Mouse (Mus musculus) spleen, adult 10 weeks (tissue): ENCODE data around the gene Atg9a. TPM values are rescaled to one million over a fixed set of nuclear protein-coding genes. Genes with fewer than 3 reads are reported as not detected.

ENCODE experiments used
- polyA plus RNA-seq: library from polyadenylated mRNA; stranded (reverse); fragments of 350-450 nt; fragmentation: Illumina TruSeq; extraction: RNeasy Lipid Tissue Mini Kit (QIAGEN cat#74804); gene quantifications from one replicate; pipeline ENCODE4 v1.2.3, GENCODE M21; 2015; ENCODE audit warnings: low replicate concordance; ENCODE audit not compliant: insufficient read depth

Atg9a gene
- polyA plus RNA-seq, result 12.6 TPM

DNA sequence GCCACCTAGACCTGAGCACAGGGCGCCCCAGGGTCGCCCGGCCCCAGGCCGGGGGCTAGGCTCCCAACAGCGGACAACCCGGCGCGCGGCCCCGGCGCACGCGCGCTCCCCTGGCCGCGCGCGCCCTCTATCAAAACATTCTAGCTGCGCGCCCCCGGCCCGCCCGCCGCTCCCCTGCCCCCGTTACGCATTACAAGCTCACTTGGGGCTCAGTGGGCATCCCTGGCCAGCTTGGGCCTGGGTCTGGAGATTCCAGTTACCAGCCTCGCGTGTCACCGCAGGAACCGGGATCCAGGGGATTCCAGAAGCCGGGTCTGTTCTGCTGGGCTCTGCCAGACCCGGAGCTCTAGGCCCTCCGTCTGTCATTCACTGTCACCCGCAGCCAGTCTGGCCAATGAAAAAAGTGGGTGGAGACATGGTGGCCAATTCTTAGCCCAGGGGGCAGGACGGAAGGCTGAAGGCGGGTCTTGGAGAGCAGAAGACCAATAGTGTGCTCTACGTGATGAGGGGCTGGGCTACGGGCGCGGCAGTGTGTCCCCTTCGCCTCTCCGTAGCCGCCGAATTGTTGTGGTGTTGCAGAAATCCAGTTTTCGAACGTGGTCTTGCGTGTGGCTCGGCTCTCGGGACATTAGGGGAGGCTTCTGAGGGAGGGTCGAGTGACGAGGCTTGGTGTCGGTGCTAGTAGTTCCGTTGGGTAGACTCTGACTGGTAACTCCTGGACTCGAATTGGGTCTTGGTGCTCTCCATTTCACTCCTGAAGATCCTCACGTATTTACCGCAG, at the start of gene Atg9a, which contains the start of gene Ankzf1:
Gene Atg9a (minus strand): TSS at position 575 of the 781 bp plus-strand sequence.
Gene Ankzf1 (plus strand): TSS at position 530 of the 781 bp plus-strand sequence.

DNA sequence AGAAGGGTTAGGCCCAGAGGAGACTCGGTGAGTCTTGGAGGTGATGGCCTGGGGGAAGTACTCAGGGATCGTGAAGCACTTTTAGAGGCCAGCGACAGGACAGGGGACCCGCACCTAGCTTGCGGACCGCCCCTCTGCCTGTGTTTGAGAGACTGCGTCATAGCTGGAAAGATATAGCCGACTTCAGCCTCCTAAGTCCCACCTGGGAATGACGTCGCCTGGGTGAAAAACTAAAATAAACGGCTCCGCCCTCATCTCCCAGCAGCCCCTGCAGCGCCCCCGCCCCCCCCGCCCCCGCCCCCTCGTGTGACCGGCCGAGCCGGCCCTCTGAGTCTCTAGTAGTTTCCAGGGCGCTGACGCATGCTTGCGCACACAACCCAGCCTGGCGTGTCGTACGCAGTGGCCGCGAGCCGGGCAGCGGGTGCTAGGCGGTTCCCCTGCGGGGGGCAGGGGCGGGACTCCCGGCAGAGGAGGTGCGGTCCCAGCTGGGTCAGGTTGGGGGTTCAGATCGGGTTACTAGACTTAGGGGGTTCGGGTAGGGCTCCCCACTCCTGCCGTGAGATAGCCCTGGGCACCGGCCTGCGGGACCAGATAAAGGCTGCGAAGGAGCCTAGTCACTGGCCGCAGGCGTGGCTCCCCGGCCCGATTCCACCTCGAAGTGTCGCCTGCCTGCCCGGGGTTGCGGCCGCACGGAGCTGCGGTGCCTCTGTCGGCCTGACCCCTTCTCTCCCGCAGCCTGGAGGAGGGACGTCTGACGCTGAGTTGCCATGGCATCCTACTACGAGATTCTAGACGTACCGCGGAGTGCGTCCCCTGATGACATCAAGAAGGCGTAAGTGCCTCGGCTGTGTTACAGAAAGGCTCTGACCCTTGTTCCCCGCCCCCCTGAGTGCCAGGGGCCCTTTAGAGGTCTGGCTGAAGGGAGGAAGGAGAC, 44.4 kb upstream of the Atg9a start, which contains the start of gene Dnajb2:
Gene Dnajb2 (plus strand): TSS at position 290 of the 934 bp plus-strand sequence.

DNA sequence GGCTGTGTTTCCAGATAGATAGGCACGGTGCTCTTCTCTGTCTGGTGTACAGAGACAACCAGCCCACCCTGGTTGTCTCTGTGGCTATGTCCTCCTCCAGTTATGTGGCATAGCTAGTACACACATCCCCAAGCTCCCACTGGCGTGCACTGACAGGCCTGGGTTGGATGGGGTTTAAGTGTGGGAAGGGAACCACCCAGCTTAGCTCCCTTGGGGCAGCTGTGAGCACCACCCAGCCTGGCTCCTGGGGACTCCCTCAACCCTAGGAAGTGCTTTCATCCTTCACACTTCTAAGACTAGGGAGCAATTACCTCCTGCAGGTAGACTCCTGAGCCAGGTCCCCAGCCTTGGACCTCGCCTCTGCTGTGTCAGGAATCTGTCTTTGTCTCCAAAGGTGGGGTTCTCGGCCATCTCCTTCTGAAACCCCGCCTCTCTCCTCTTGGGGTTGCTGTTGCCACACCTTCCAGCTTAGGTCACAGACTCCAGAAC, 39.7 kb upstream of the Atg9a start, which contains the start of gene A630095N17Rik:
Gene A630095N17Rik (minus strand): TSS at position 439 of the 489 bp plus-strand sequence.

DNA sequence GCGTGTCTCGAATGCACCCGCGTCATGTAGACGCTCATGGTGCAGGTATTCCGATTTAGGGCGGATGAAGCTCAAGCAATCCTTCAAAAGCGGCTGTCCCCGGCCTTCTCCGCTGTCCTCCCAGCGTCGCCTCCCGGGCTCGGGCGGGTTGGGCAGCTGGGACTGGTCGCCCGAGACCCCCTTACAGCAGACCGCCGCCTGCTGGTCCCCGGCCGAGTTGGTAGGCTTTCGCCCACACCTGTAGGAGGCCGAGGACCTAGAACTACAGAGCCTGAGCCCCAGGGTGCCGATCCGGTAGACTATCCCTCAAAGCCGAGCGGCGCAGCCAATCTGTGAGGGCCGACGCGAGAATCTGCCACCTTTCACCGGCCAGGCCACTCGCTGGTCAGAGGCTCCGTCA, 27.5 kb upstream of the Atg9a start, which contains the start of gene Tuba4a:
Gene Tuba4a (minus strand): TSS at position 335 of the 400 bp plus-strand sequence.

DNA sequence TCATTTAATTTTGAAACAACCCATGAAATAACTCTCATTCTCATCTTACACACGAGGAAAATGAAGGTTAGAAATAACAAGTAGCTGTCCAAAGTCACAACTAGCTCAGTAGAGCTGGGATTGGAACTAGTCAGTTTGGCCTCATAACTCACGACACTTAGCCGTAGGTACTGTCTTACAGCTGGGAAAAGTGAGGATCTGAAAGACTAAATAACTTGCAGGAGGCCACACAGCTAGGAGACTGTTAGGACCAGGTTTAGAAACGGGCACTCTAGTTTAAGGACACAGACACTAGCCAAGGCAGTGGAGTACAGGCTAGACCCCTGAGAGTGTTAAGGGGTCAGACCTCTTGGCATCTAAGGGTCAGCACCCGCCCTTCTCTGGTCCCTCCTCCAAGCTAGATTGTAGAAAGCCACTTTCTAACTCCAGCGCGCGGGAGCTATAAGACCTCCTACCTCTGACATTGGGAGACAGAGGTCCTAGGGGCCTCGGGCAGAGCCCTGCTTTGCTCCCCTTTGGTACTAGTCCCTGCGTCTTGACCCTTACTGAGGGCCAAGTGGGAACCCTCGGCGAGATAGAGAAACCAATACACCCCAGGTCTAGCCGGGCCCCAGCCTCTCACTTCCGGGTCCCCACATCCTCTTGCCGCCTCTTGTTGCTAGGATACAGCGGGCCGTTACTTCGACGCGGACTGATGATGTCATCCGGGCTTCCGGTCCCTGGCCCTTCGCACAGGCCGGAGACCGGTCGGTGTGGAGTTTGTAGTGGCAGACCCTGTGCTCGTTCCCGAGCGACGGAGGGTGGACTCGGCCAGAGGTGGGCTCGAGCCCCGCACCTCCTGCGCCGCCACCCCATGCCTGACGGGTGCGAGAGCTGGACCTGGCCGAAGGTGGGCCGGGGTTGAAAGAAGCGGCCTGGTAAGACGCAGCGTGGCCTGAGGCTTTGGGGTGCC, 18.4 kb upstream of the Atg9a start, which contains the start of the genes Glb1l and Stk16:
Gene Glb1l (minus strand): TSS at position 678 of the 952 bp plus-strand sequence.
Gene Stk16 (plus strand): TSS at position 703 of the 952 bp plus-strand sequence.

DNA sequence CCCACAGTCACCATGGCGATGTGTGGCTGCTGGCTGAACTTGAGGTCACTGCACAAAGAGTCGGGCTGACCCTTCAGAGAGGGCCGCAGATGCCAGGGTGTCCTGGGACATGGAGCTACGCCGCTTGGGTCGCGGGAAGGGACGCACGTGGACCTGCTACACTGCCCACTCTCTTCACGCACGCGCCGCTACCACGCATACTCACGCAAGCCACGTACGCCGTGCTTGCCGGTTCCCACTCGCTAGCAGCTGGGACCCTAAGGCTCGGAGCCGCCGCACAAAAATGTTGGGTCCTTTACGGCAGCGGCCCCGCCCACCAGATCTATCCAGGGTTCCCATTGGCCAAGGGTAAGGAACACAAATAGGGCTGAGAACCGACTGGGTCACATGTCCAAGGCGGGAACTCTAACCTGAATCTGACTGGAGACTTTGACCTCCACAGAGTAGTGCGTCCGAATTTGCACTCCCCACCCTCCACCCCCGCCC, 11.8 kb downstream of the Atg9a start, which contains the start of gene Abcb6:
Gene Abcb6 (minus strand): TSS at position 288 of the 486 bp plus-strand sequence.

DNA sequence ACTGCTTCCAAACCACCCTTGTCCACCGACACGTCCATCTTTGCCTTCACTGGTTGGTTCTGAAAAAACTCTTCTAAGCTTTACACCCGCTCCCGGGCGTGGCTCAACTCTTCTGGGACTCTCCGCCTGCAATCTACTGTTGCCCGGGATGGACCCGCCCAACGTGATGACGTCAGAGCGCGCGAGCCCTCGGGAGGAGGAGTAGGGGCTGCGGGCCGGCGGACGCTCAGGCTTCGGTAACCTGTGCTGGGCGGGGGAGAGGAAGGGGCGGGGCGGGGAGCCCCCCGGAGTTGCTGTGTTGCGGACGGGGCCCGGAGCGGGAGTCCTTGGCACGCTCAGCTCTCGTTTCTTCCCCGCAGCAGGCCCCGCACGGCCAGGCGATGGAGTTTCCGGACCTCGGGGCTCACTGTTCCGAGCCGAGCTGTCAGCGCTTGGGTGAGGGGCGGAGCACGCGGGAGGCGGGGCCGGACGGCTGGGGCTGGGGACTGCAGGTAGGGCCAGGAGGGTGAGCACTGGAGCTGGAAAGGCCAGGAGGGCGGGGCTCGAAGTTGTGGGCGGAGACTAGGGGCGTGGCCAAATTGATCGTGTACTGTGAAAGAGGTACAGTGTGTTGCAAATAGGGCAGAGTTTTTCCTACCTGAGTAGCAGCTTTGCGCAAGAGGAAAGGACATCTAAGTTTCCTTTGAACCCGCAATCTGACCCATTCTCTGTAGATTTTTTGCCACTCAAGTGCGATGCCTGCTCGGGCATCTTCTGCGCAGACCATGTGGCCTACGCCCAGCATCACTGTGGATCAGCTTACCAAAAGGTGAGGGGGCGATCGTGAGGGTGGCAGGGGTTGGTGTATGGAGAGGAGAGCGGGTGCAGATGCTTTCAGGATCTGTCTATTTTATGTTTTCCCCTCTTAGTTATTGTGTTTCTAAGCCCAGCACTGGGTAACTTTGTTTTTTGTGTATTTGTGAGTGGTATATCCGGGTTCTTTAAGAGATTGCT, 23.2 kb downstream of the Atg9a start, which contains the start of gene Zfand2b:
Gene Zfand2b (plus strand): TSS at position 175 of the 993 bp plus-strand sequence.

DNA sequence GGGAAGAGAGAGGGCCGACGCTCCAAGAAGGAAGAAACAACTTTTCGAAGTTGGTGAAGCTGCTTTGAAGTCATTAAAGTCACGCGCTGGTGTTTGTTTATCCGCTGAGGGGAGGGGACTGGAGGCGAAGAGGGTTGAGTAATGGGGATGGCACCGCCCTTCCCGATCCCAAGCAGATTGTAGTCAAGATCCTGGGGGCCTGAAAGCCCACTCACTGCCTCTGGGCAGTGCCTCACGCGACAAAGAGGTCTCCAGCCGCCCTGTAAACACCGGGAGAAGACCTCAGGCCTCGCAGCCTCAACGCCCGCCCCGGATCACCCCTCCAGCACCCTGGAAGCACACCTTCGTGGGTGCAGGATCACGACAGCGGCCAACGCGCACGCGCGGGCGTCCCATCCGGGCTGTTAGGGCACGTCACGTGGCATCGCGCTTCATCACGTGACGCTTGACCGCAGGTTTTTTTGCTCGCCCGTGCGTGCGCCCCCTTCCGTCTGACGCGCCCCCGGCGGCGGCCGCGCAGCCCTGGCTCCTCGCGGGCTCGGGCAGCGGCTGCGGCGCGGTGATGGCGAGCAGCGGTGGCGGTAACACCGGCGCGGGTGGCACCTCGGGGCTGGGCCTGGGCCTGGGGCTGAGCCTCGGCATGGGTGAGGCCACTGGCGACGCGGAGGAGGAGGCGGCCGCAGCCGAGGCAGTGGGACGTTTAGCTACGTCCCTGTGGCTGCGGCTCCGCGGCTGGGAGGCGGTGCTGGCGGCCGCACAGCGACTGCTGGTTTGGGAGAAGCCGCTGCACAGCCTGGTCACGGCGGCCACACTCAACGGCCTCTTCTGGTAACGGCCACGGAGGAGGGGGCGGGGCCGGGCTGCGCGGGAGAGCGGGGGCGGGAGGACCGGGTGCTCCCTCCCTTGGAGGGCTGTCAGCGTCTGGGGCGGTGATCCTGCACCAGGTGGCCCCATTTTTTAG, 49.4 kb downstream of the Atg9a start, which contains the start of the genes Cnppd1 and Retreg2:
Gene Cnppd1 (minus strand): TSS at position 411 of the 961 bp plus-strand sequence.
Gene Retreg2 (plus strand): TSS at position 478 of the 961 bp plus-strand sequence.

DNA sequence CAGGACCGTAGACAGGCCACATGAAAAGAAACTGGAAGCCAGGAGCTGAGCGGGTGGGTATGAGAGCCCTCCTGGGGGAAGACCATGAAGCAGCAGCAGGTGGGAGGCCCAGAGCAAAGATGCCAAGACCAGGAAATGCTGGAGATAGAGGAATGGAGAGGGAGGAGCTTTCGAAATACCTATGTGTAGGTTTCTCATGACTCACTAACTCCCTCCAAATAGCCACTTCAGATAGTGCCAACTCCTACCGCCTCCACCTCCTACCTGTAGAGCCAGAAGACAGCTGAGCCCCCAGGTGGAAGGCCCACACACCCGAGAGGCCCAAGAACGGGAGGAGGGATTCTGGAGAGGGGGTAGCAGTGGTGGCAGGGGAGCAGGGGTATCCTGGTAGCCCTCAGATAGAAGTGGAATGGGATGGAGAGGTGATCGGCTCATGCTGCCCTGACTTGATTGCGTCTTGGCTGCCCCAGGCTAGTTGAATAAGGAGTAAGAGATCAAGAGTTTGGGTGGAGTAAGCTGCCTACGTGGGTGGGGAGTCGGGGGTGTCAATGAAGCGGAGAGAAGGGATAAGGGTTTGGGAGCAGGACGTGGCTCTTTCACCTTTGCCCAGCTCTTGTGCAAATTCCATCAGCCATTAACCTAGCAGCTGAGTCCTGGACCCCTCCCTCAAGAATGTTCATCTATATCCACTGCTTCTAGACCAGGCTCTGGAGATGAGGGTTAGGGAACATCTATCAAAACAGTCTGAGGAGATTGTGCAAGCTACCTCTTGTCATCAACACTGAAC, 58.4 kb downstream of the Atg9a start, which contains the start of gene Slc23a3:
Gene Slc23a3 (minus strand): TSS at position 470 of the 787 bp plus-strand sequence.

Other genes starting within 250 kb of the Atg9a start
- gene Ihh, start 240.5 kb downstream of the Atg9a start, polyA plus RNA-seq, result not detected
- gene Nhej1, start 67.0 kb downstream of the Atg9a start, polyA plus RNA-seq, result 5.4 TPM
- 0.33 TPM for gene Slc23a3, start 58.3 kb downstream of the Atg9a start, polyA plus RNA-seq
- 63.6 TPM for gene Cnppd1, start 49.5 kb downstream of the Atg9a start, polyA plus RNA-seq
- 43.0 TPM for gene Retreg2, start 49.4 kb downstream of the Atg9a start, polyA plus RNA-seq
- 16.0 TPM for gene Zfand2b, start 23.6 kb downstream of the Atg9a start, polyA plus RNA-seq
- gene Abcb6, start 11.8 kb downstream of the Atg9a start, polyA plus RNA-seq, result 7.9 TPM
- 38.1 TPM for gene Ankzf1, start within 50 bp of the Atg9a start, polyA plus RNA-seq
- gene Glb1l, start 18.6 kb upstream of the Atg9a start, polyA plus RNA-seq, result 25.5 TPM
- gene Stk16, start 18.6 kb upstream of the Atg9a start, polyA plus RNA-seq, result 82.7 TPM
- 76.6 TPM for gene Tuba4a, start 27.7 kb upstream of the Atg9a start, polyA plus RNA-seq
- gene A630095N17Rik, start 39.9 kb upstream of the Atg9a start, polyA plus RNA-seq, result not detected
- 31.4 TPM for gene Dnajb2, start 44.2 kb upstream of the Atg9a start, polyA plus RNA-seq
- gene Ptprn, start 72.3 kb upstream of the Atg9a start, polyA plus RNA-seq, result not detected
- not detected for gene Resp18, start 86.2 kb upstream of the Atg9a start, polyA plus RNA-seq
- 14.7 TPM for gene Dnpep, start 125.8 kb upstream of the Atg9a start, polyA plus RNA-seq
- 23.7 TPM for gene Des, start 168.1 kb upstream of the Atg9a start, polyA plus RNA-seq
- 4.5 TPM for gene Speg, start 183.1 kb upstream of the Atg9a start, polyA plus RNA-seq
- gene Gmppa, start 243.7 kb upstream of the Atg9a start, polyA plus RNA-seq, result 50.7 TPM